Mouse (Mus musculus): ENCODE results near the gene Ric1. TPM values are rescaled to one million over a fixed set of nuclear protein-coding genes. Genes with fewer than 3 reads are reported as not detected.

The Ric1 gene
- polyA plus RNA-seq, 1 experiment from 2014 or later, result 18.4 TPM

DNA sequence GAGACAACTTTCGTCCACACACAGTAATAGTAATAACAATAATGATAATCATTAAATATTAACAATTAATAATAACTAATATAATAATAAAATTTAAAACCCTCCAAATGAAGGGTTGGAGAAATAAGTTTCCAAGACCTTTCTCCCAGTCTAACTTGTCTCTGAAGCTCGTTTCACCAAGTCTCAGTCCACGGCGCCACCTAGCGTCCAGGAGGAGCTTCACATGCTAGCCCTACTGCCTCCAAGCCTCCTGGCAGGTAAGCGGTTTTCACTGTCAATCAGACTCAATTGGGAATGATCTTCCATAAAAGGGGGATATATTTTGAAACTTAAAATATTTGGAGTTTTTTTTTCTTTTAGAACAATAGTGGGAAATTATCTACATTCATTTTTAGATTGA lies 20.6 kb upstream of the Ric1 start:
- H3K9me3 ChIP-seq (ENCODE audit: control insufficient read depth, low read length), result no peaks in the 10 kb centered on the region
- H3K36me3 ChIP-seq (ENCODE audit: control insufficient read depth, insufficient read depth, low read length), result no peaks in the 10 kb centered on the region
- DNase-seq (ENCODE audit: low spot score) (peak; percentile 85), ATAC-seq (ENCODE audit: low FRiP score) (no peak)
- H3K4me3 ChIP-seq (ENCODE audit: low read depth, low read length), result no peak overlapping the region
- WGBS, result 16% methylated on average over 6 of the region's 6 CpGs
- no peak overlapping the region for H3K9ac ChIP-seq (ENCODE audit: low read depth, low read length)
- H3K27ac ChIP-seq (ENCODE audit: low read depth, low read length), result no peak overlapping the region
- H3K27me3 ChIP-seq (ENCODE audit: control insufficient read depth, insufficient read depth, low read length), result no peaks in the 10 kb centered on the region
- no peaks in the 10 kb centered on the region for H3K4me1 ChIP-seq (replicated peaks; ENCODE audit: control insufficient read depth, insufficient read depth, low read length)
- H3K4me2 ChIP-seq (replicated peaks; ENCODE audit: low read depth, low read length), result no peak overlapping the region

DNA sequence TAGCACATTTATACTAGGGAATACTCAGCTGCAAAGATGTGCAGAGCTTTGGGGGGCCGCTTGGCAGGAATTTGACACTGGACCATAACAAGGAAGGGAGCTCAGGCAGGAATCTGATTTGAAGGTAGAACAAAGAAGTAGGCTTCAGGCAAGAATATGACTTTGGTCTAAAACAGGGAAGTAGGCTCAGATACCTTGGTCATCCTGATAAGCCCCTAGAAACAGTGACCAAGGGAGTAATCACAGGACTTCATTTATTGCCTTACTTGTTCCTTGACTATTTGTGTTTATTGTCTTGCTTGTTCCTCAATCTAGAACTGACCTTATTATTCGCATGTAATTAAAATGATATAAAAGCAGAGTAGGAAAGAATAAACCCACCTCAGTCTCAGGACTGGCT lies 18.0 kb upstream of the Ric1 start:
- WGBS, result 86% methylated on average over 2 of the region's 2 CpGs
- H3K9ac ChIP-seq (ENCODE audit: low read depth, low read length), result no peak overlapping the region
- H3K27ac ChIP-seq (ENCODE audit: low read depth, low read length), result no peak overlapping the region
- no peaks in the 10 kb centered on the region for H3K9me3 ChIP-seq (ENCODE audit: control insufficient read depth, low read length)
- DNase-seq (ENCODE audit: low spot score), result no peak
- H3K4me3 ChIP-seq (ENCODE audit: low read depth, low read length), result no peak overlapping the region
- no peaks in the 10 kb centered on the region for H3K36me3 ChIP-seq (ENCODE audit: control insufficient read depth, insufficient read depth, low read length)
- H3K4me1 ChIP-seq (replicated peaks; ENCODE audit: control insufficient read depth, insufficient read depth, low read length), result no peaks in the 10 kb centered on the region
- no peak overlapping the region for H3K4me2 ChIP-seq (replicated peaks; ENCODE audit: low read depth, low read length)
- no peaks in the 10 kb centered on the region for H3K27me3 ChIP-seq (ENCODE audit: control insufficient read depth, insufficient read depth, low read length)
- no peak for ATAC-seq (ENCODE audit: low FRiP score)

DNA sequence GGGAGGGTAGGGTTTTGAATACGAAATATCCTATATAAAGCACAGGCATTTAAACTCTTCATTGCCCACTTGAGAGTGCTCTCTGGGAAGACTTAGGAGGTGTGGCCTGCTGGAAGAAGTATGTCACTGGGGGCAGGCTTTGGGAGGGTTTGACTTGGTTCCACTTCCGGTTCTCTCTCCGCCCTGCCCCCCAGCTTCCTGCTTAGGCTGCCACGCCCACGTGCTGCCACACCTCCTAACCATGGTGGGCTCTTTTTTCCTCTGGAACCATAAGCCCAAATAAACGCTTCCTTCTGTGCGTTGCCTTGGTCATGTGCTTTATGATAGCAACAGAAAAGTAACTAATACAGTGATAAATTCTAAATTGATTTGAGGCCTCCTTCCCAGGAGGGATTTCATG lies 16.5 kb upstream of the Ric1 start:
- ATAC-seq (ENCODE audit: low FRiP score), result no peak
- Histone ChIP-seq H3K4me1 (replicated peaks; ENCODE audit: control insufficient read depth, insufficient read depth, low read length) (no peaks in the 10 kb centered on the region), H3K9ac (ENCODE audit: low read depth, low read length) (no peak overlapping the region), H3K36me3 (ENCODE audit: control insufficient read depth, insufficient read depth, low read length) (no peaks in the 10 kb centered on the region), H3K27me3 (ENCODE audit: control insufficient read depth, insufficient read depth, low read length) (no peaks in the 10 kb centered on the region), H3K9me3 (ENCODE audit: control insufficient read depth, low read length) (no peaks in the 10 kb centered on the region), H3K4me3 (ENCODE audit: low read depth, low read length) (no peak overlapping the region), H3K27ac (ENCODE audit: low read depth, low read length) (no peak overlapping the region), H3K4me2 (replicated peaks; ENCODE audit: low read depth, low read length) (no peak overlapping the region)
- 86% methylated on average over 7 of the region's 7 CpGs for WGBS
- no peak for DNase-seq (ENCODE audit: low spot score)

DNA sequence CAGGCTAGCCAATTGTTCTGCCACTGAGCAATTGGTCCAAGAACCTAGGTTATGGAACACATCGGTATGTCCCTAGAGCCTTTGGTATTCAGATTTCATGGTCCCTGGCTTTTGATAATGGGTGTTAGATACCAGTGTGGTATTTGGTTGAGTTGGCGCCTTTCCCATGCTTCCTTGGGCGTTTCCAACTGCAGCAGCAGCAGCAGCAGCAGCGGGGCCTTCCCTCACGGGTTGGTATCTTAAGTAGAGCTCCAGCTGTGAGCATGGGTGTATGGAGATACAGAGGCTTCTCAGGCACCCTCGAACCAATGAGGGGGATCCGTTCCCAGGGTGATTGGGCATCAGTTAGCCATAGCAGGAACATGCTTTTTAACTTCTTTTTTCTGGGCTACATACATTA lies 13.9 kb upstream of the Ric1 start:
- ATAC-seq (ENCODE audit: low FRiP score) (no peak), DNase-seq (ENCODE audit: low spot score) (no peak)
- Histone ChIP-seq H3K4me3 (ENCODE audit: low read depth, low read length) (no peak overlapping the region), H3K4me1 (replicated peaks; ENCODE audit: control insufficient read depth, insufficient read depth, low read length) (no peaks in the 10 kb centered on the region), H3K27ac (ENCODE audit: low read depth, low read length) (no peak overlapping the region), H3K27me3 (ENCODE audit: control insufficient read depth, insufficient read depth, low read length) (no peaks in the 10 kb centered on the region), H3K9me3 (ENCODE audit: control insufficient read depth, low read length) (no peaks in the 10 kb centered on the region), H3K4me2 (replicated peaks; ENCODE audit: low read depth, low read length) (no peak overlapping the region), H3K9ac (ENCODE audit: low read depth, low read length) (no peak overlapping the region), H3K36me3 (ENCODE audit: control insufficient read depth, insufficient read depth, low read length) (no peaks in the 10 kb centered on the region)
- WGBS, result 72% methylated on average over 7 of the region's 7 CpGs

DNA sequence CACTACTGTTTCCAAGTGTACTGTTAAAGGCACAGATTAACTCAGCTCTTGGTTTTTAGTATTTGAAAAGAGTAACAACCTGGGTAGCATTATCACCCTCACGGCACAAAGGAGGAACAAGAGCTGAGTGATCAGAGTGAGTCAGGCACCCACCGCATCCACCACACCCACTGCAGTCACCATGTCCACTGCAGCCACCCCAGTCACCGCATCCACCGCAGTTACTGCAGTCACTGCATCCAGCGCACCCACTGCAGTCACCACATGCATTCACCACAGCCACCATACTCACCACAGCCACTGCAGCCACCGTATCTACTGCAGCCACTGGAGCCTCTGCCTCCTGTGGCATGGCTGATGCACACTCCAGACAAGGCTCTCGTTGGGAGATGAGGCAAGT lies 12.2 kb upstream of the Ric1 start:
- no peak overlapping the region for H3K4me2 ChIP-seq (replicated peaks; ENCODE audit: low read depth, low read length)
- H3K9me3 ChIP-seq (ENCODE audit: control insufficient read depth, low read length), result no peaks in the 10 kb centered on the region; the same call in 1 of the 2 replicates
- H3K27ac ChIP-seq (ENCODE audit: low read depth, low read length), result no peak overlapping the region
- no peak overlapping the region for H3K4me3 ChIP-seq (ENCODE audit: low read depth, low read length)
- H3K9ac ChIP-seq (ENCODE audit: low read depth, low read length), result no peak overlapping the region
- H3K4me1 ChIP-seq (replicated peaks; ENCODE audit: control insufficient read depth, insufficient read depth, low read length), result no peaks in the 10 kb centered on the region
- ATAC-seq (ENCODE audit: low FRiP score) (no peak), DNase-seq (ENCODE audit: low spot score) (no peak)
- H3K27me3 ChIP-seq (ENCODE audit: control insufficient read depth, insufficient read depth, low read length), result no peaks in the 10 kb centered on the region
- WGBS, result 89% methylated on average over 7 of the region's 7 CpGs
- no peaks in the 10 kb centered on the region for H3K36me3 ChIP-seq (ENCODE audit: control insufficient read depth, insufficient read depth, low read length)

DNA sequence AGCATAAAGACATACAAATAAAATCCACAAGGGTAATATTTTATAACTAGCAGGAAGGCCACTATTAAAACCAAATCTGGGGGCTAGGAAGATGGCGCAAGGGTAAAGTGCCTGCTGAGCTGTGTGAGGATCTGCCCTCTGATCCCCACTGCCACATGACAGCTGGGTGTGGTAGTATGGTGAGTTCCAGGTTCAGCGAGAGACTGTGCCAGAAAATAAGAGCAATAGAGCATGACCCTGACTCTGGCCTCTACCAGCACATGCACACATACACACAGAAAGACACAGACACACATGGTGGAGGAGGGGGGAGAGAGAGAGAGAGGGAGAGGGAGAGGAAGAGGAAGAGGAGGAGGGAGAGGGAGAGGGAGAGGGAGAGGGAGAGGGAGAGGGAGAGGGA lies 10.3 kb upstream of the Ric1 start:
- no peaks in the 10 kb centered on the region for H3K4me1 ChIP-seq (replicated peaks; ENCODE audit: control insufficient read depth, insufficient read depth, low read length)
- H3K27me3 ChIP-seq (ENCODE audit: control insufficient read depth, insufficient read depth, low read length), result no peaks in the 10 kb centered on the region
- H3K4me2 ChIP-seq (replicated peaks; ENCODE audit: low read depth, low read length), result no peak overlapping the region
- no peak overlapping the region for H3K9ac ChIP-seq (ENCODE audit: low read depth, low read length)
- no peaks in the 10 kb centered on the region for H3K36me3 ChIP-seq (ENCODE audit: control insufficient read depth, insufficient read depth, low read length)
- ATAC-seq (ENCODE audit: low FRiP score) (no peak), DNase-seq (ENCODE audit: low spot score) (no peak)
- no peaks in the 10 kb centered on the region; the same call in 1 of the 2 replicates for H3K9me3 ChIP-seq (ENCODE audit: control insufficient read depth, low read length)
- H3K27ac ChIP-seq (ENCODE audit: low read depth, low read length), result no peak overlapping the region
- H3K4me3 ChIP-seq (ENCODE audit: low read depth, low read length), result no peak overlapping the region
- WGBS, result 79% methylated on average over 2 of the region's 2 CpGs

DNA sequence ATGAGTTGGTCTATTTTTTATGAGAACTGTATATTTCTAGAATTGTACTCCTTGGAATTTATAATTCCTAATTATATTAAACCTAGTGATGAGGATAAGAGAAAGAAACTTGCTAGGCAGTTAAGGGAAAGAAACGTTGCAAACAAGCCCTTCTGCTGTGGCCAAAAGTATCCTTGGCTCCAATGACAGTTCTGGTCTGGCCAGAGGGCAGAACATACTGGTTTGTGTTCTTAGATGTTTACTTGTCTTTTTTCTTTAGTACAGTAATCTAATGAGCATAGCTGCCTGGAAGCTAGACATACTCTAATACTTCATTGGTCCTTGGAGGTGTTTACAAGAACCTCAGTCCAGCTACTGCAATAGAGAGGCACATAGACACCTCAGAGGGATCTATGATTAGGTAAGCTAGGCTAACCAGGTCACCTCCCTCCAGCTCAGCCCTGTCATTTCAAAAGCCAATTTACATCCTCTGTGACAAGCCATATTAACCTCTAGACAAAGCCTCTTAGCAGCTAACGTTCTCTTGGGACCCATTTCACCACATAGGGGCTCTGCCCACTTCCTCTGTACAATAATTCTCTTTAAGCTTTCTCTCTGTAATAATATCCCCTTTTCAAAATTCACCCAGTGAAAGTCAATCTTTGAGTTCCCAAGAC lies 8.8 kb upstream of the Ric1 start:
- no peak for ATAC-seq (ENCODE audit: low FRiP score)
- Histone ChIP-seq H3K9me3 (ENCODE audit: control insufficient read depth, low read length) (no peaks in the 10 kb centered on the region; the same call in 1 of the 2 replicates), H3K36me3 (ENCODE audit: control insufficient read depth, insufficient read depth, low read length) (no peaks in the 10 kb centered on the region), H3K4me1 (replicated peaks; ENCODE audit: control insufficient read depth, insufficient read depth, low read length) (no peaks in the 10 kb centered on the region), H3K9ac (ENCODE audit: low read depth, low read length) (no peak overlapping the region), H3K27ac (ENCODE audit: low read depth, low read length) (no peak overlapping the region), H3K27me3 (ENCODE audit: control insufficient read depth, insufficient read depth, low read length) (no peaks in the 10 kb centered on the region), H3K4me2 (replicated peaks; ENCODE audit: low read depth, low read length) (no peak overlapping the region), H3K4me3 (ENCODE audit: low read depth, low read length) (no peak overlapping the region)
- no peak for DNase-seq (ENCODE audit: low spot score)
- 60% methylated on average over 2 of the region's 2 CpGs for WGBS

DNA sequence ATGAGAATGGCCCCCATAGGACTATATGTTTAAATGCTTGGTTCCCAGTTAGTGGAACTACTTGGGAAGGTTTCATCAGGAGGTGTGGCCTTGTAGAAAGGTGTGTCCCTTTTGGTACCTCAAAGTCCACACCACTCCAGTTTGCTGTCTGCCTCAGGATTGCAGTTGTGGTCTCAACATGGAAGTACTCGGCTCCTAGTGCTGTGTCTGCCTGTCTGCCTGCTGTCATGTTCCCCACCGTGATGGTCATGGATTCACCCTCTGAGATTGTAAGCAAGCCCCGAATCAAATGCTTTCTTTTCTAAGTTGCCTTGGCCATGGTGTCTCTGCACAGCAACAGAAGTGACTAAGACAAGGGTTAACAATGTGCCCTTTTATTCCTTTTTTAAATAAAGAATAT lies 8.0 kb upstream of the Ric1 start:
- ATAC-seq (ENCODE audit: low FRiP score) (no peak), DNase-seq (ENCODE audit: low spot score) (no peak)
- H3K4me3 ChIP-seq (ENCODE audit: low read depth, low read length), result no peak overlapping the region
- no peak overlapping the region for H3K4me2 ChIP-seq (replicated peaks; ENCODE audit: low read depth, low read length)
- H3K4me1 ChIP-seq (replicated peaks; ENCODE audit: control insufficient read depth, insufficient read depth, low read length), result no peaks in the 10 kb centered on the region
- no peaks in the 10 kb centered on the region for H3K27me3 ChIP-seq (ENCODE audit: control insufficient read depth, insufficient read depth, low read length)
- H3K9me3 ChIP-seq (ENCODE audit: control insufficient read depth, low read length), result no peaks in the 10 kb centered on the region; the same call in 1 of the 2 replicates
- H3K27ac ChIP-seq (ENCODE audit: low read depth, low read length), result no peak overlapping the region
- no peaks in the 10 kb centered on the region for H3K36me3 ChIP-seq (ENCODE audit: control insufficient read depth, insufficient read depth, low read length)
- no peak overlapping the region for H3K9ac ChIP-seq (ENCODE audit: low read depth, low read length)
- WGBS, result 92% methylated on average over 3 of the region's 3 CpGs

DNA sequence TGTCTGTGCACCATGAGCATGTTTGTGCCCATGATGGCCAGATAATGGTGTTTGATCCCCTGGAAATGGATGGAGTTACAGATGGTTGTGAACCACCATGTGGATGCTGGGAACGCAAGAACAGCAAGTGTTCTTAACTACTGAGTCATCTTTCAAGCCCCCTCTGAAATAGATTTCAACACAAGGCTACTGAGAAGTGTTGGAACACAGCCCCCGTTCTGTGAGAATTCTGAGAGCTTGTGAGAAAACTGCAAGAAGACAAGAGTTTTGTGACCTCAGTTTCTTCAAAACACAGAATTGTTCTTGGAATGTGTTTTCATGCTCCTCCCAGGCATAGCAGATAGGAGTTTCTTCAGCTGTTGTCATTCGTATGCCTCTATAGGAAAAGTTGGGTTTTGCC lies 6.7 kb upstream of the Ric1 start:
- Histone ChIP-seq H3K4me1 (replicated peaks; ENCODE audit: control insufficient read depth, insufficient read depth, low read length) (no peaks in the 10 kb centered on the region), H3K27ac (ENCODE audit: low read depth, low read length) (no peak overlapping the region), H3K9ac (ENCODE audit: low read depth, low read length) (no peak overlapping the region), H3K4me3 (ENCODE audit: low read depth, low read length) (no peak overlapping the region), H3K9me3 (ENCODE audit: control insufficient read depth, low read length) (no peaks in the 10 kb centered on the region; the same call in 1 of the 2 replicates), H3K4me2 (replicated peaks; ENCODE audit: low read depth, low read length) (no peak overlapping the region), H3K36me3 (ENCODE audit: control insufficient read depth, insufficient read depth, low read length) (no peaks in the 10 kb centered on the region), H3K27me3 (ENCODE audit: control insufficient read depth, insufficient read depth, low read length) (no peaks in the 10 kb centered on the region)
- 91% methylated on average over 3 of the region's 3 CpGs for WGBS
- DNase-seq (ENCODE audit: low spot score) (no peak), ATAC-seq (ENCODE audit: low FRiP score) (no peak)

Measured in hindbrain, embryonic 11.5 days (tissue).